Mouse (Mus musculus): ENCODE results near the gene Raver2. TPM values are rescaled to one million over a fixed set of nuclear protein-coding genes. Genes with fewer than 3 reads are reported as not detected.

Raver2 gene
- total and polyA plus RNA-seq, 3 experiments: 0.04 TPM; not detected in 2

DNA sequence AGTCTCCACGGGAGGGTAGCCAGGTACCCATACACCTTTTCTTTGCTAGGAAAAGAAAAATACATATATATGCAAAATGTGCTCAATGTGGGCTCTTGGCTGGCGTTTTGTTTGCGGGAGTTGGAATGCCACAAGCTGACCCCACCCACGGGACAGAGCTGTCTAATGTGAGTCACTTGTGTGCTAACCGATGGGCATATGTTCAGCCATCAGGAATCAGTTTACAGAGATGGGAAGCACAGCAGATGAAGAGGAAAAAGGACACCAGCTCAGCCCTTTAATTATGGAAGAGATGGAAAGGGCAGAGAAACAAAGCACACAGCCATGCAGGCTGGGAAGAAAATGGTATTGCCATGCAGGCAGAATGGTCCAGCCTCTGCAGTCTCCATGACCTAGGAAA lies 42.2 kb upstream of the Raver2 start:
- no peaks in the 10 kb centered on the region for H3K36me3 ChIP-seq (replicated peaks in 1 of 2; ENCODE audit: control insufficient read depth in 1 of 2, insufficient read depth in 1 of 2, low read length in 1 of 2)
- in situ Hi-C loops (cut with MboI; ENCODE audit: low pct_ligation_motif_present, low pct_unique_long_range_greater_than_20kb, low sequenced_read_pairs) (no loop called here), dilution Hi-C loops (cut with MboI; ENCODE audit: extremely low pct_ligation_motif_present, extremely low pct_unique_long_range_greater_than_20kb, low sequenced_read_pairs) (no loop called here)
- no peak overlapping the region for H3K4me3 ChIP-seq (replicated peaks in 1 of 3; ENCODE audit: low read depth in 2 of 3, low read length in 2 of 3, poor library complexity in 1 of 3)
- no peaks in the 10 kb centered on the region for H3K27me3 ChIP-seq (replicated peaks)
- H3K27ac ChIP-seq (ENCODE audit: insufficient read depth, low read depth): no peak overlapping the region
- H3K9me3 ChIP-seq (replicated peaks; ENCODE audit: low read length): peaks cover 2% of the 10 kb centered on the region
- no peak overlapping the region for H3K4me2 ChIP-seq (ENCODE audit: insufficient read depth, low read depth, poor library complexity, severe bottlenecking)
- no peak for TF ChIP-seq GABPA (IDR thresholded peaks at IDR 0.05; ENCODE audit: insufficient replicate concordance, low read depth, low read length)
- TF ChIP-seq JUN (IDR thresholded peaks at IDR 0.05; ENCODE audit: insufficient read depth, low read depth, low read length): no peak
- no peak for TF ChIP-seq IRF4 (IDR thresholded peaks at IDR 0.05; ENCODE audit: low read depth, low read length)
- no peak for TF ChIP-seq NELFE (IDR thresholded peaks at IDR 0.05; ENCODE audit: low read depth, low read length)
- no peak for TF ChIP-seq PAX5 (IDR thresholded peaks at IDR 0.05; ENCODE audit: low read length)
- TF ChIP-seq E2F4 (IDR thresholded peaks at IDR 0.05; ENCODE audit: insufficient replicate concordance, low read depth, low read length): no peak
- no peak for TF ChIP-seq JUND (conservative IDR thresholded peaks at IDR 0.05; ENCODE audit: low read depth, low read length)
- no peak for TF ChIP-seq ZKSCAN1 (IDR thresholded peaks at IDR 0.05; ENCODE audit: borderline replicate concordance, low read depth, low read length)
- TF ChIP-seq UBTF (IDR thresholded peaks at IDR 0.05; ENCODE audit: low read depth, low read length): no peak
- no peak for TF ChIP-seq SMC3 (IDR thresholded peaks at IDR 0.05; ENCODE audit: low read depth, low read length)
- no peak for TF ChIP-seq USF1 (IDR thresholded peaks at IDR 0.05; ENCODE audit: low read depth, low read length)
- TF ChIP-seq USF2 (conservative IDR thresholded peaks at IDR 0.05; ENCODE audit: low read depth, low read length): no peak
- TF ChIP-seq ZNF384 (IDR thresholded peaks at IDR 0.05; ENCODE audit: low read depth, low read length): no peak
- TF ChIP-seq TBP (conservative IDR thresholded peaks at IDR 0.05; ENCODE audit: low read depth, low read length): no peak
- H3K79me2 ChIP-seq (replicated peaks; ENCODE audit: control insufficient read depth, extremely low read depth, insufficient read depth, poor library complexity, severe bottlenecking): no peaks in the 10 kb centered on the region
- no peak overlapping the region for H3K9ac ChIP-seq (ENCODE audit: insufficient read depth, low read depth)
- DNase-seq (ENCODE audit: extremely low read depth): no peak
- H3K4me1 ChIP-seq (ENCODE audit: control insufficient read depth in 1 of 2, insufficient read depth in 2 of 2): no peaks in the 10 kb centered on the region

GRCm38 (mm10) chr4:101026995-101027394 lies 41.8 kb upstream of the Raver2 start:
- Histone ChIP-seq H3K4me2 (ENCODE audit: insufficient read depth, low read depth, poor library complexity, severe bottlenecking) (no peak overlapping the region), H3K79me2 (replicated peaks; ENCODE audit: control insufficient read depth, extremely low read depth, insufficient read depth, poor library complexity, severe bottlenecking) (no peaks in the 10 kb centered on the region), H3K4me1 (ENCODE audit: control insufficient read depth in 1 of 2, insufficient read depth in 2 of 2) (no peaks in the 10 kb centered on the region), H3K36me3 (replicated peaks in 1 of 2; ENCODE audit: control insufficient read depth in 1 of 2, insufficient read depth in 1 of 2, low read length in 1 of 2) (no peaks in the 10 kb centered on the region), H3K27ac (ENCODE audit: insufficient read depth, low read depth) (no peak overlapping the region), H3K4me3 (replicated peaks in 1 of 3; ENCODE audit: low read depth in 2 of 3, low read length in 2 of 3, poor library complexity in 1 of 3) (no peak overlapping the region), H3K27me3 (replicated peaks) (no peaks in the 10 kb centered on the region), H3K9ac (ENCODE audit: insufficient read depth, low read depth) (no peak overlapping the region), H3K9me3 (replicated peaks; ENCODE audit: low read length) (peaks cover 2% of the 10 kb centered on the region)
- TF ChIP-seq PAX5 (IDR thresholded peaks at IDR 0.05; ENCODE audit: low read length): no peak
- TF ChIP-seq MYC (IDR thresholded peaks at IDR 0.05; ENCODE audit: low read depth, low read length): no peak
- TF ChIP-seq SMC3 (IDR thresholded peaks at IDR 0.05; ENCODE audit: low read depth, low read length): no peak
- no peak for TF ChIP-seq KAT2A (IDR thresholded peaks at IDR 0.05; ENCODE audit: insufficient replicate concordance, low read length)
- no peak for TF ChIP-seq POLR2A (IDR thresholded peaks at IDR 0.05; ENCODE audit: low read depth, low read length)
- no peak for TF ChIP-seq CHD2 (IDR thresholded peaks at IDR 0.05; ENCODE audit: low read length)
- no peak for TF ChIP-seq TCF12 (IDR thresholded peaks at IDR 0.05; ENCODE audit: low read depth, low read length)
- TF ChIP-seq IRF4 (IDR thresholded peaks at IDR 0.05; ENCODE audit: low read depth, low read length): no peak
- no peak for TF ChIP-seq BHLHE40 (IDR thresholded peaks at IDR 0.05; ENCODE audit: low read depth, low read length)
- TF ChIP-seq ELF1 (IDR thresholded peaks at IDR 0.05; ENCODE audit: low read depth, low read length): no peak
- no peak for TF ChIP-seq ZKSCAN1 (IDR thresholded peaks at IDR 0.05; ENCODE audit: borderline replicate concordance, low read depth, low read length)
- no peak for TF ChIP-seq CHD1 (IDR thresholded peaks at IDR 0.05; ENCODE audit: low read depth, low read length)
- no peak for TF ChIP-seq MAZ (IDR thresholded peaks at IDR 0.05; ENCODE audit: low read depth, low read length)
- TF ChIP-seq HCFC1 (IDR thresholded peaks at IDR 0.05; ENCODE audit: low read depth, low read length): no peak
- no peak for TF ChIP-seq CTCF (conservative IDR thresholded peaks at IDR 0.05 in 1 of 2, IDR thresholded peaks at IDR 0.05 in 1 of 2; ENCODE audit: low read depth in 2 of 2, low read length in 2 of 2)
- dilution Hi-C loops (cut with MboI; ENCODE audit: extremely low pct_ligation_motif_present, extremely low pct_unique_long_range_greater_than_20kb, low sequenced_read_pairs) (no loop called here), in situ Hi-C loops (cut with MboI; ENCODE audit: low pct_ligation_motif_present, low pct_unique_long_range_greater_than_20kb, low sequenced_read_pairs) (no loop called here)
- DNase-seq (ENCODE audit: extremely low read depth): no peak
